Mouse (Mus musculus): ENCODE data around the gene Fbxo27. TPM values are rescaled to one million over a fixed set of nuclear protein-coding genes. Genes with fewer than 3 reads are reported as not detected.

The Fbxo27 gene
- polyA plus RNA-seq, 1 experiment from 2014 or later, result 6.3 TPM

GRCm38 (mm10) chr7:28726600-28726999, 34.0 kb downstream of the Fbxo27 start:
- 6% methylated on average over 14 of the region's 14 CpGs for WGBS
- H3K4me1 ChIP-seq (ENCODE audit: control insufficient read depth, insufficient read depth, low read length), result no peaks in the 10 kb centered on the region
- H3K36me3 ChIP-seq (ENCODE audit: control insufficient read depth, insufficient read depth, low read length), result no peaks in the 10 kb centered on the region
- H3K9me3 ChIP-seq (ENCODE audit: control insufficient read depth, low read depth, low read length), result peaks cover 7% of the 10 kb centered on the region; the same call in 1 of the 2 replicates
- H3K4me3 ChIP-seq (ENCODE audit: low read depth, low read length), result no peak overlapping the region
- no peak overlapping the region for H3K4me2 ChIP-seq (replicated peaks; ENCODE audit: low read depth, low read length)
- H3K27me3 ChIP-seq (ENCODE audit: control insufficient read depth, insufficient read depth, low read length), result no peaks in the 10 kb centered on the region
- H3K27ac ChIP-seq (ENCODE audit: low read length), result no peak overlapping the region
- peak; percentile 49; the same call in 1 of the 2 replicates for ATAC-seq (ENCODE audit: insufficient number of reproducible peaks, insufficient read depth, low FRiP score, low read depth)
- H3K9ac ChIP-seq (replicated peaks; ENCODE audit: low read depth, low read length), result no peak overlapping the region

- Histone ChIP-seq H3K9ac (replicated peaks; ENCODE audit: low read depth, low read length) (no peak overlapping the region), H3K4me1 (ENCODE audit: control insufficient read depth, insufficient read depth, low read length) (no peaks in the 10 kb centered on the region), H3K4me3 (ENCODE audit: low read depth, low read length) (no peak overlapping the region), H3K4me2 (replicated peaks; ENCODE audit: low read depth, low read length) (no peak overlapping the region), H3K27ac (ENCODE audit: low read length) (no peak overlapping the region), H3K27me3 (ENCODE audit: control insufficient read depth, insufficient read depth, low read length) (no peaks in the 10 kb centered on the region), H3K36me3 (ENCODE audit: control insufficient read depth, insufficient read depth, low read length) (no peaks in the 10 kb centered on the region), H3K9me3 (ENCODE audit: control insufficient read depth, low read depth, low read length) (peaks cover 10% of the 10 kb centered on the region; the same call in 1 of the 2 replicates)
- ATAC-seq (ENCODE audit: insufficient number of reproducible peaks, insufficient read depth, low FRiP score, low read depth), result no peak
- 61% methylated on average over 10 of the region's 10 CpGs for WGBS
Observed at GRCm38 (mm10) chr7:28727649-28728340, 35.1 kb downstream of the Fbxo27 start.

GRCm38 (mm10) chr7:28732341-28733142, 39.9 kb downstream of the Fbxo27 start:
- 3% methylated on average over 58 of the region's 58 CpGs for WGBS
- Histone ChIP-seq H3K9ac (replicated peaks; ENCODE audit: low read depth, low read length) (0 out of 2 replicates have a peak overlapping the region, but pooled peaks have one; percentile 25), H3K27me3 (ENCODE audit: control insufficient read depth, insufficient read depth, low read length) (no peaks in the 10 kb centered on the region), H3K4me3 (ENCODE audit: low read depth, low read length) (peak overlapping the region; percentile 39), H3K4me1 (ENCODE audit: control insufficient read depth, insufficient read depth, low read length) (no peaks in the 10 kb centered on the region), H3K27ac (ENCODE audit: low read length) (no peak overlapping the region), H3K36me3 (ENCODE audit: control insufficient read depth, insufficient read depth, low read length) (no peaks in the 10 kb centered on the region), H3K9me3 (ENCODE audit: control insufficient read depth, low read depth, low read length) (peaks cover 10% of the 10 kb centered on the region; the same call in 1 of the 2 replicates), H3K4me2 (replicated peaks; ENCODE audit: low read depth, low read length) (peak overlapping the region; percentile 79)
- ATAC-seq (ENCODE audit: insufficient number of reproducible peaks, insufficient read depth, low FRiP score, low read depth), result peak; percentile 88

- Histone ChIP-seq H3K27ac (ENCODE audit: low read length) (no peak overlapping the region), H3K4me3 (ENCODE audit: low read depth, low read length) (peak overlapping the region; percentile 39; the same call in 1 of the 2 replicates), H3K4me2 (replicated peaks; ENCODE audit: low read depth, low read length) (peak overlapping the region; percentile 79), H3K36me3 (ENCODE audit: control insufficient read depth, insufficient read depth, low read length) (no peaks in the 10 kb centered on the region), H3K4me1 (ENCODE audit: control insufficient read depth, insufficient read depth, low read length) (no peaks in the 10 kb centered on the region), H3K9me3 (ENCODE audit: control insufficient read depth, low read depth, low read length) (peaks cover 10% of the 10 kb centered on the region; the same call in 1 of the 2 replicates), H3K27me3 (ENCODE audit: control insufficient read depth, insufficient read depth, low read length) (no peaks in the 10 kb centered on the region), H3K9ac (replicated peaks; ENCODE audit: low read depth, low read length) (no peak overlapping the region)
- ATAC-seq (ENCODE audit: insufficient number of reproducible peaks, insufficient read depth, low FRiP score, low read depth), result no peak
- WGBS, result 19% methylated on average over 11 of the region's 11 CpGs
Observed at GRCm38 (mm10) chr7:28733211-28733610, 40.6 kb downstream of the Fbxo27 start.

- no peak overlapping the region for H3K4me3 ChIP-seq (ENCODE audit: low read depth, low read length)
- no peaks in the 10 kb centered on the region; the same call in 1 of the 2 replicates for H3K36me3 ChIP-seq (ENCODE audit: control insufficient read depth, insufficient read depth, low read length)
- no peak overlapping the region for H3K9ac ChIP-seq (replicated peaks; ENCODE audit: low read depth, low read length)
- H3K27ac ChIP-seq (ENCODE audit: low read length), result no peak overlapping the region
- no peak for ATAC-seq (ENCODE audit: insufficient number of reproducible peaks, insufficient read depth, low FRiP score, low read depth)
- H3K27me3 ChIP-seq (ENCODE audit: control insufficient read depth, insufficient read depth, low read length), result no peaks in the 10 kb centered on the region
- no peaks in the 10 kb centered on the region for H3K4me1 ChIP-seq (ENCODE audit: control insufficient read depth, insufficient read depth, low read length)
- WGBS, result 74% methylated on average over 6 of the region's 6 CpGs
- H3K9me3 ChIP-seq (ENCODE audit: control insufficient read depth, low read depth, low read length), result peaks cover 10% of the 10 kb centered on the region; the same call in 1 of the 2 replicates
- H3K4me2 ChIP-seq (replicated peaks; ENCODE audit: low read depth, low read length), result no peak overlapping the region
Observed at GRCm38 (mm10) chr7:28735701-28736100, 43.1 kb downstream of the Fbxo27 start.

GRCm38 (mm10) chr7:28739829-28740228, 47.2 kb downstream of the Fbxo27 start:
- Histone ChIP-seq H3K4me3 (ENCODE audit: low read depth, low read length) (no peak overlapping the region), H3K27ac (ENCODE audit: low read length) (no peak overlapping the region), H3K4me1 (ENCODE audit: control insufficient read depth, insufficient read depth, low read length) (peaks cover 4% of the 10 kb centered on the region; the same call in 1 of the 2 replicates), H3K9ac (replicated peaks; ENCODE audit: low read depth, low read length) (no peak overlapping the region), H3K27me3 (ENCODE audit: control insufficient read depth, insufficient read depth, low read length) (no peaks in the 10 kb centered on the region), H3K9me3 (ENCODE audit: control insufficient read depth, low read depth, low read length) (no peaks in the 10 kb centered on the region), H3K36me3 (ENCODE audit: control insufficient read depth, insufficient read depth, low read length) (peaks cover 5% of the 10 kb centered on the region; the same call in 1 of the 2 replicates), H3K4me2 (replicated peaks; ENCODE audit: low read depth, low read length) (no peak overlapping the region)
- no peak for ATAC-seq (ENCODE audit: insufficient number of reproducible peaks, insufficient read depth, low FRiP score, low read depth)
- 92% methylated on average over 21 of the region's 21 CpGs for WGBS

- 30% methylated on average over 9 of the region's 9 CpGs for WGBS
- Histone ChIP-seq H3K36me3 (ENCODE audit: control insufficient read depth, insufficient read depth, low read length) (peaks cover 5% of the 10 kb centered on the region; the same call in 1 of the 2 replicates), H3K9me3 (ENCODE audit: control insufficient read depth, low read depth, low read length) (no peaks in the 10 kb centered on the region), H3K9ac (replicated peaks; ENCODE audit: low read depth, low read length) (peak overlapping the region; percentile 78), H3K4me1 (ENCODE audit: control insufficient read depth, insufficient read depth, low read length) (peaks cover 4% of the 10 kb centered on the region; the same call in 1 of the 2 replicates), H3K27me3 (ENCODE audit: control insufficient read depth, insufficient read depth, low read length) (no peaks in the 10 kb centered on the region), H3K4me3 (ENCODE audit: low read depth, low read length) (peak overlapping the region; percentile 52), H3K27ac (ENCODE audit: low read length) (peak overlapping the region; percentile 35; the same call in 1 of the 2 replicates), H3K4me2 (replicated peaks; ENCODE audit: low read depth, low read length) (peak overlapping the region; percentile 92)
- ATAC-seq (ENCODE audit: insufficient number of reproducible peaks, insufficient read depth, low FRiP score, low read depth), result no peak
Observed at GRCm38 (mm10) chr7:28740949-28741348, 48.3 kb downstream of the Fbxo27 start.

GRCm38 (mm10) chr7:28741368-28741708, 48.7 kb downstream of the Fbxo27 start:
- H3K4me3 ChIP-seq (ENCODE audit: low read depth, low read length), result peak overlapping the region; percentile 52
- peaks cover 5% of the 10 kb centered on the region; the same call in 1 of the 2 replicates for H3K36me3 ChIP-seq (ENCODE audit: control insufficient read depth, insufficient read depth, low read length)
- H3K27ac ChIP-seq (ENCODE audit: low read length), result peak overlapping the region; percentile 35
- peak overlapping the region; percentile 78 for H3K9ac ChIP-seq (replicated peaks; ENCODE audit: low read depth, low read length)
- peaks cover 4% of the 10 kb centered on the region; the same call in 1 of the 2 replicates for H3K4me1 ChIP-seq (ENCODE audit: control insufficient read depth, insufficient read depth, low read length)
- under 1% methylated on average over 13 of the region's 13 CpGs for WGBS
- H3K9me3 ChIP-seq (ENCODE audit: control insufficient read depth, low read depth, low read length), result no peaks in the 10 kb centered on the region
- no peaks in the 10 kb centered on the region for H3K27me3 ChIP-seq (ENCODE audit: control insufficient read depth, insufficient read depth, low read length)
- peak overlapping the region; percentile 92 for H3K4me2 ChIP-seq (replicated peaks; ENCODE audit: low read depth, low read length)
- no peak for ATAC-seq (ENCODE audit: insufficient number of reproducible peaks, insufficient read depth, low FRiP score, low read depth)
